Mouse (Mus musculus) embryonic stem cell, embryonic (primary cell): ENCODE data around the gene Cnot6l.

Experiments
- CTCF ChIA-PET, 4 experiments: fragments of 300-600 bp in 2 of 4; fragments of 350-600 bp in 2 of 4; sonication (Branson Sonifier 250); formaldehyde crosslinking; loops; one replicate each; lab custom pipeline; 2022; ENCODE audit warnings: inconsistent platforms in 2 of 4; lab: Charles Lee
- POLR2A ChIA-PET, 4 experiments: fragments of 300-600 bp in 2 of 4; fragments of 350-600 bp in 2 of 4; sonication (Branson Sonifier 250); formaldehyde crosslinking; loops; one replicate each; lab custom pipeline; 2022; ENCODE audit warnings: antibody characterized with exemption in 4 of 4, inconsistent platforms in 1 of 4; lab: Charles Lee

Gene Cnot6l

GRCm38 (mm10) chr5:96164021-96164411 is at the start of gene Cnot6l:
Cnot6l (minus strand) TSS chr5:96164171.
- ChIA-PET CTCF (interaction anchor here in 1 of 4 experiments (0.6 kb wide), 1 partner anchor 245 kb away, joined by 3 read pairs; no protein-coding TSS in a partner anchor), POLR2A (interaction anchor here in 1 of 4 experiments (0.9 to 3.1 kb wide), 5 partner anchors 10 to 192 kb away, joined by 3 to 28 read pairs (median 3); partner anchors contain the start of gene Mrpl1)

GRCm38 (mm10) chr5:96209916-96210583 is 46.1 kb upstream of the Cnot6l start:
- POLR2A ChIA-PET, result interaction anchor here (0.5 to 4.0 kb wide), 39 partner anchors 8 to 592 kb away, joined by 3 to 29 read pairs (median 4); partner anchors contain the start of genes Cnot6l (in 1 of the 4) and Fras1 (in 1 of the 4)
- CTCF ChIA-PET, result interaction anchor here in 1 of 4 experiments (0.6 kb wide), 1 partner anchor 1716 kb away, joined by 3 read pairs; no protein-coding TSS in a partner anchor

DNA sequence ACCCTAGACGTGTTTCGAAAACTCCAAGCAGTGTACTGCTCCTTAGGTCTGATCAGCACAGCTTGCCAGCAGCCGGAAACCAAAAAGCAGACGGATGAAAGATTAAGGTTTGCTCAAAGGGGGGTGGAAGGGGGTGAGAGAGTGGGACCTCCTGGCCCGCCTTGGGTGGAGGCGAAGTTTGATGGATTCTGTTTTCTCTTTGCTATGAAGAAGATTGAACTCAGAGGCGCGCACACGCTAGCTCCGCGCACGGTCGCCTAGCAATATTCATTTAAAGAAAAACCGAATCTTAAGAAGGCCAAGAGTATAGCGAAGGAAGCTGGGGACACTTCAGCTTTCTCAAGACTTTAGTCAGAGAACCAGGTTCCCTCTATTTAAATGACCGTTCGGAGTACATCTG is 45.5 kb upstream of the Cnot6l start, which contains the start of gene Mrpl1:
Gene Mrpl1 (plus strand): TSS at position 35 of the 400 bp plus-strand sequence.
- POLR2A ChIA-PET, result interaction anchor here (0.6 to 4.0 kb wide), 36 partner anchors 8 to 918 kb away, joined by 3 to 29 read pairs (median 4); partner anchors contain the start of genes Cnot6l (in 1 of the 4) and Fras1 (in 1 of the 4)

DNA sequence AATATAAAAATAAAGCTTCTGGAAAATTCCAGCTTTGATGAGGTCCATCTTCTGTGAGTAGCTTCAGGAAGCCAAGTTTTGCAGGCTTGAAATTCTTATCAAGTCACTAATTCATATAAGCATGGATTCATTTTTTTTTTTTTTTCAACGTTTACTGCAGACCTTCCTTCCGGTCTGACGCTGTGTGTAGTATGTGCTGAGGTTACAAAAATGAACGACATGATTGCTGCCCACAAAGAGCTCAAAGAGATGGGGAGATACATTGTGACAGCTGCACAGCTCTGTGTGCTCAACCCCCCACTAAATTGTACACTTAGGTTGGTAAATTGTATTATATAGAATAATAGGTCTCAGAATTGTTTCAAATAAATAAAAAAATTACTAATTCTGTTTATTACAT is 44.6 kb upstream of the Cnot6l start:
- CTCF ChIA-PET, result interaction anchor here in 1 of 4 experiments (0.6 kb wide), 1 partner anchor 936 kb away, joined by 3 read pairs; no protein-coding TSS in a partner anchor

More for the DNA sequence above, 45.5 kb upstream of the Cnot6l start, which contains the start of gene Mrpl1:
- CTCF ChIA-PET, result no interaction called here

DNA sequence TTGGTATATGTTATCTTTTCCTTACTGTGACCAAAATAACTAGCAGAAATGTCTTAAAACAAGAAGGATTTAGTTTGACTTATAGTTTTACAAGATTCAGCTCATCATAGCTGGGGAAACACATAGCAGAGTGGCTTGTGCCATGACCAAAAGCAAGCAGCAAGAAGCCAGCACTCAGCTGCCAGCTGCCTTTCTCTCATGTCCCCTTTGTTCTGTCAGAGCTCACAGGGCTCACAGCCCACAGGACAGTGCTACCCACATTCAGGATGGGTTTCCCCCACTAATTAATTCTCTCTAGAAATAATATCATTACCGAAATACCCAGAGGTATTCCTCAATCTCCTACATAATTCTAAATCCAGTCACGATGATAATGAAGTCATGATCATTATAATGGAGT is 43.6 kb upstream of the Cnot6l start:
- ChIA-PET POLR2A (interaction anchor here in 2 of 4 experiments (0.9 to 4.0 kb wide), 5 partner anchors 9 to 44 kb away, joined by 3 to 29 read pairs (median 15); partner anchors contain the start of gene Cnot6l (in 1 of the 2)), CTCF (no interaction called here)

More for the DNA sequence above, 44.6 kb upstream of the Cnot6l start:
- POLR2A ChIA-PET, result interaction anchor here in 2 of 4 experiments (0.6 to 4.0 kb wide), 9 partner anchors 9 to 919 kb away, joined by 3 to 29 read pairs (median 8); partner anchors contain the start of gene Cnot6l (in 1 of the 2)

- CTCF ChIA-PET, result no interaction called here
- POLR2A ChIA-PET, result interaction anchor here in 2 of 4 experiments (0.9 to 1.0 kb wide), 2 partner anchors 18 to 154 kb away, joined by 3 to 4 read pairs; no protein-coding TSS in a partner anchor
Measured at GRCm38 (mm10) chr5:96206897-96207296, 42.9 kb upstream of the Cnot6l start.

DNA sequence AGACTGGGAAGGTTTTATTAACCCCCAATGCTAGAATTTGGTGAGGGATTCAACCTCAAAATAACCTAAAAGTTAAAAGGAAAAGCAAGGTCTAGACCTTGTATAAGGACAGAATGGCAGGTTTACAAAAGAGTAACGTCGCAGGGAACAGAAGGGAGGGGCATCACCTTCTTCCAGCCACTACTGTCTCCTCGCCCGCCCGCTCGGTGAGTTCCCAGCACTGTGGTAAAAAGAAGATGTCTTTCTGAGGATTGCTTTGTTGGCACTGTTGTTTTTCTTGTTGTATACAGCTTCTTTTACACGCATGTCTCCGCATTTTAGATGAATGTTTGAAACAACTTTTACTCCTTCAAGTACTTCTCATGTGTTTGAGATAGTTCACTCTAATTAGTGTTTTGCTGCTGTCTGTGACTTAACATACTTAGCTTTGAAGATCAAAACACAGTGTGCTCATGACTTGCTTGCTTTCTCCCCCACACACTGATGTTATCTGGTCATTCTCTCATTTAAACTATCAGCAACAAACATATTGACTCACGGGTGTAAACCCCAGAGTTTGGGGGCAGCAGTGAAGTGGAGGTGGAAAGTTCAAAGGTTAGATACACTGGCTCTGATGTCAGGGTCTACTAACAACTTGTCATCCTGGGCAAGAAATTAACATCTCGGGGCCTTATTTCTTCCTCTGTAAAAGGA is 37.6 kb upstream of the Cnot6l start:
- CTCF ChIA-PET, result no interaction called here
- POLR2A ChIA-PET, result no interaction called here

- POLR2A ChIA-PET, result interaction anchor here in 1 of 4 experiments (3.7 kb wide), 1 partner anchor 9 kb away, joined by 15 read pairs; the partner anchor contains the start of gene Mrpl1
- CTCF ChIA-PET, result no interaction called here
Measured at GRCm38 (mm10) chr5:96200269-96200668, 36.3 kb upstream of the Cnot6l start.

GRCm38 (mm10) chr5:96198271-96198670 is 34.3 kb upstream of the Cnot6l start:
- ChIA-PET POLR2A (interaction anchor here in 2 of 4 experiments (2.4 to 3.7 kb wide), 2 partner anchors 11 kb away, joined by 12 to 15 read pairs; partner anchors contain the start of gene Mrpl1 (in 2 of the 2)), CTCF (no interaction called here)

GRCm38 (mm10) chr5:96196547-96197052 is 32.6 kb upstream of the Cnot6l start:
- ChIA-PET CTCF (no interaction called here), POLR2A (interaction anchor here in 1 of 4 experiments (1.9 kb wide), 1 partner anchor 13 kb away, joined by 4 read pairs; the partner anchor contains the start of gene Mrpl1)

GRCm38 (mm10) chr5:96191251-96191650 is 27.3 kb upstream of the Cnot6l start:
- ChIA-PET CTCF (no interaction called here), POLR2A (interaction anchor here in 2 of 4 experiments (0.9 to 1.2 kb wide), 2 partner anchors 18 kb away, joined by 3 to 4 read pairs; partner anchors contain the start of gene Mrpl1 (in 2 of the 2))

GRCm38 (mm10) chr5:96189761-96190160 is 25.8 kb upstream of the Cnot6l start:
- ChIA-PET CTCF (interaction anchor here in 1 of 4 experiments (0.6 kb wide), 1 partner anchor 15 kb away, joined by 4 read pairs; no protein-coding TSS in a partner anchor), POLR2A (interaction anchor here in 2 of 4 experiments (1.0 to 1.3 kb wide), 2 partner anchors 20 kb away, joined by 3 to 4 read pairs; partner anchors contain the start of gene Mrpl1 (in 1 of the 2))

DNA sequence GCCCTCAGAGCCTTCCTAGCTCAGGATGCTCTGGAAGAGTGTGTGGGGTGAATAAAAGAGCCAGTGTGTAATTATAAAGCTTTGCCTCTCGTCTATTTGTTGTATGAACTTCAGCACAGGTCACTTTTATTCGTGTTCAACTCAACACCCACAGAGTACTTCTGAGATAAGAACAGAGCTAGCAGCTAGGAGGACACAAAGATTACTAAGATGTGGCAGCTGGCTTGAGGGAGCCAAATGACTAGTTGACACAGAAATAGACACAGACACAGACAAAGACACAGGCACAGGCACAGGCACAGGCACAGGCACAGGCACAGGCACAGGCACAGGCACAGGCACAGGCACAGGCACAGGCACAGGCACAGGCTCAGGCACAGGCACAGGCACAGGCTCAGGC is 20.0 kb upstream of the Cnot6l start:
- CTCF ChIA-PET, result no interaction called here
- POLR2A ChIA-PET, result interaction anchor here in 2 of 4 experiments (0.6 to 1.0 kb wide), 2 partner anchors 18 to 26 kb away, joined by 3 to 4 read pairs; partner anchors contain the start of gene Mrpl1 (in 1 of the 2)

DNA sequence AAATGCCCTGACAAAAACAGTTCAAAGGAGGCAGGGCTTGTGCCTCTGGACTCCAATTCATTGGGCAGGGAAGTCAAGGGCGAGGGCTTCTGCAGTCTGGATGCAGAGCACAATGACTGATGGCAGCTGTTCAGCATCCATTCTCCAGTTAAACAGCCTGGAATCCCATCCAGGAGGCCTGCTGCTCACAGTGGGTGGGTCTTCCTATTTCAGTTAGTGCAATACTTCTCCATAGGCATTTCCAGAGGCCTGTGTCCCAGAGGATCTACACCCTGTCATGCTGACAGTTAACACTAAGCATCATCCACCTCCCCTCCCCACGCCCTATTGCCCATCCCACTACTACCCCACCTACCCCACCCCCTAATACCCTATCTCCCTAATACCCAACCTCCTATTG is 19.2 kb upstream of the Cnot6l start:
- POLR2A ChIA-PET, result no interaction called here
- CTCF ChIA-PET, result no interaction called here

DNA sequence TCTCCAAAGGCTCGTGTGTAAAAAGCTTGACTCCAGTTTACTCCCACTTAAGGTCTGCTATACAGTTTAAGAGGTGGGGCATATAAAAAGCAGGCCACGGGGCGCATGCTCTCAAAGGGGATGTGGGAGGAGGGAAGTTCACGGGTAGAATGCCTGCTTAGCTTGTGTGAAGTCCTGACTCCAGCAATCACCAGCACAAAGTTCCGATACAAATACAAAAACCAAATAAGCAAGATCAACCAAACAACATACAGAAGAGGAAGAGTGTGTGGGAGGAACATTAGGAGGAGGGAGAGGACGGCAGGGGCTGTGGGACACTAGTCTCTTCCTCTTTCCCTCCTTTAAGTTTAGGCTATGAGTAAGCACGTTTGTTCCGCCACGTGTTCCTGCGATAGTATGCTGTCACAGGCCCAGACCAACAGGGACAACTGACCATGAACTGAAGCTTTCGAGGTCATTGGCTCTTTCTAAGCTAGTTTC is 12.9 kb upstream of the Cnot6l start:
- ChIA-PET CTCF (interaction anchor here in 1 of 4 experiments (0.6 kb wide), 1 partner anchor 50 kb away, joined by 3 read pairs; no protein-coding TSS in a partner anchor), POLR2A (interaction anchor here in 1 of 4 experiments (1.4 to 1.5 kb wide), 2 partner anchors 8 to 33 kb away, joined by 3 to 4 read pairs; partner anchors contain the start of gene Mrpl1)

GRCm38 (mm10) chr5:96176121-96176520 is 12.2 kb upstream of the Cnot6l start:
- ChIA-PET CTCF (no interaction called here), POLR2A (interaction anchor here in 1 of 4 experiments (1.5 kb wide), 1 partner anchor 9 kb away, joined by 4 read pairs; no protein-coding TSS in a partner anchor)

DNA sequence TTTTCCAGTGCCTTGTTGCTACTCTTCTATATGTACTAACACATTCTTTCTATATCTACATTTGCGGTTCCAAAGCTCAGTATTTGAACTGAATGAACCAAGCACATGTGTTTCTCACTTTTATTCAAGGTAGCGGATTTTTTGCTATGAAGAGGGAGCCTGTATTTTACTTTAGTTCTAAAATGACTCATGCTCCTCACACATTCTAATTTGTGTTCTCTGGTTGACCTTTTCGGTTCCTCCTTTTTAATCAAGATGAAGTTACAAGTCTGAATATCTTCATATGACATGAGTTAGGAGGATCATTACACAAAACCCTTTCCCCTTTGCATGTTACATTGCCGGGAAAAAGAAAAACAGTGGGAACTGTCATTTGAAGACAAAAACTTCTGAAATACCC is 7.8 kb upstream of the Cnot6l start:
- ChIA-PET POLR2A (interaction anchor here in 1 of 4 experiments (1.4 kb wide), 1 partner anchor 39 kb away, joined by 6 read pairs; no protein-coding TSS in a partner anchor), CTCF (no interaction called here)

DNA sequence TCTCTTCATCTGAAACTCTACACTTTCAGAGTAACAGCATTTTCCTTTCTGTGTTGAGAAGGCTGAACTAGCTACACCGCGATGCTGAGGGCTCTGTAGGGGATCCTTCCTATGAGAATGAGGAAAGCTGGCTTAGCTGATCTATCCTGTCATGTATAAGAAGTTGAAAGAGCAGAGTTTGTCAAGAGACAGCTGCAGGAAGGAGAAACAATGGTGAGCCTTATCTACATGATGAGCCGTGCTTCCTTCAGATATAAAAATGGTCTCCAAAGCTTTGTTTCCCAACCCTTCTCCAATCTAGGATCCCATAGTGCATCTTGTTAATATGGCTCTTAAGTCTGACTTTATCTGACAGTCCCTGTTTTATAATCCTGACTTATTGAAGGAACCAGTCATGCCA is 6.5 kb upstream of the Cnot6l start:
- POLR2A ChIA-PET, result no interaction called here

More for the DNA sequence above, 6.5 kb upstream of the Cnot6l start:
- CTCF ChIA-PET, result no interaction called here
